Mouse (Mus musculus) forebrain, embryonic 15.5 days (tissue): ENCODE data around the gene Il22ra1. TPM values are rescaled to one million over a fixed set of nuclear protein-coding genes. Genes with fewer than 3 reads are reported as not detected.

Experiments
- ATAC-seq: fragments of 200-750 bp; cut with Nextera tagmentation; replicated peaks from 2 replicates; pipeline ENCODE4 v1.8.0; 2017; ENCODE audit warnings: mild to moderate bottlenecking, moderate TSS enrichment, moderate library complexity
- H3K27ac ChIP-seq: fragments of 300-500 bp; sonication (generic); replicated peaks from 2 replicates; pipeline ENCODE4 v1.5.1; 2015; ENCODE audit warnings: mild to moderate bottlenecking, inconsistent platforms
- H3K27me3 ChIP-seq: fragments of 300-500 bp; sonication (generic); 2 replicates; pipeline ENCODE4 v1.6.1; 2015; ENCODE audit warnings: inconsistent platforms
- H3K36me3 ChIP-seq: fragments of 300-500 bp; sonication (generic); 2 replicates; pipeline ENCODE4 v1.6.1; 2015; ENCODE audit warnings: mild to moderate bottlenecking, inconsistent platforms
- H3K4me1 ChIP-seq: fragments of 300-500 bp; sonication (generic); 2 replicates; pipeline ENCODE4 v1.6.1; 2015; ENCODE audit warnings: inconsistent platforms
- H3K4me2 ChIP-seq: fragments of 300-500 bp; sonication (generic); replicated peaks from 2 replicates; pipeline ENCODE4 v1.6.1; 2015; ENCODE audit warnings: mild to moderate bottlenecking, inconsistent platforms
- H3K4me3 ChIP-seq: fragments of 300-500 bp; sonication (generic); 2 replicates; pipeline ENCODE4 v1.5.1; 2015; ENCODE audit warnings: mild to moderate bottlenecking, inconsistent platforms
- H3K9ac ChIP-seq: fragments of 300-500 bp; sonication (generic); replicated peaks from 2 replicates; pipeline ENCODE4 v1.6.1; 2015; ENCODE audit warnings: mild to moderate bottlenecking, inconsistent platforms
- H3K9me3 ChIP-seq: fragments of 300-500 bp; sonication (generic); 2 replicates; pipeline ENCODE4 v1.6.1; 2016; ENCODE audit warnings: inconsistent platforms
- WGBS: fragments of 180-500 bp; shearing (Covaris S2); methylation state at CpG from one replicate; pipeline ENCODE4 v1.1.7; 2015; ENCODE audit warnings: mixed read lengths; 5-methylcytosine and 5-hydroxymethylcytosine counted together
- polyA plus RNA-seq: library from polyadenylated mRNA; unstranded; fragments of >200 nt; fragmentation: Nextera tagmentation; extraction: Ambion mirVana; gene quantifications from 2 replicates; pipeline ENCODE4 v1.2.1, GENCODE M21; 2015

Il22ra1 gene
- not detected in 2 replicates for polyA plus RNA-seq

GRCm38 (mm10) chr4:135727817-135728216 is at the start of gene Il22ra1:
Il22ra1 (plus strand) TSS chr4:135728172.
- Histone ChIP-seq H3K36me3 (no peaks in the 10 kb centered on the region), H3K9ac (no peak within 1 kb of the TSS), H3K4me2 (no peak within 1 kb of the TSS), H3K27ac (no peak within 1 kb of the TSS), H3K4me1 (no peaks in the 10 kb centered on the region), H3K27me3 (no peaks in the 10 kb centered on the region), H3K4me3 (no peak within 1 kb of the TSS), H3K9me3 (no peaks in the 10 kb centered on the region)
- no peak for ATAC-seq
- 64% methylated on average over 14 of the region's 14 CpGs for WGBS

- no peak overlapping the region for H3K4me3 ChIP-seq
- WGBS = 77% methylated on average over 4 of the region's 4 CpGs
- no peak overlapping the region for H3K4me2 ChIP-seq
- peaks cover 6% of the 10 kb centered on the region; the same call in 1 of the 2 replicates for H3K27me3 ChIP-seq
- no peaks in the 10 kb centered on the region for H3K9me3 ChIP-seq
- H3K9ac ChIP-seq = no peak overlapping the region
- H3K36me3 ChIP-seq = no peaks in the 10 kb centered on the region
- no peaks in the 10 kb centered on the region for H3K4me1 ChIP-seq
- H3K27ac ChIP-seq = no peak overlapping the region
- no peak for ATAC-seq
Observed at GRCm38 (mm10) chr4:135679316-135679715, 48.7 kb upstream of the Il22ra1 start.

- H3K4me3 ChIP-seq = no peak overlapping the region
- no peaks in the 10 kb centered on the region for H3K9me3 ChIP-seq
- peaks cover 29% of the 10 kb centered on the region for H3K27me3 ChIP-seq
- no peaks in the 10 kb centered on the region for H3K36me3 ChIP-seq
- H3K4me2 ChIP-seq = no peak overlapping the region
- 78% methylated on average over 5 of the region's 5 CpGs for WGBS
- H3K27ac ChIP-seq = no peak overlapping the region
- no peak overlapping the region for H3K9ac ChIP-seq
- no peak for ATAC-seq
- H3K4me1 ChIP-seq = peaks cover 13% of the 10 kb centered on the region
Observed at GRCm38 (mm10) chr4:135681789-135682188, 46.2 kb upstream of the Il22ra1 start.

- Histone ChIP-seq H3K4me1 (peaks cover 14% of the 10 kb centered on the region), H3K4me3 (no peak overlapping the region), H3K9me3 (no peaks in the 10 kb centered on the region), H3K9ac (no peak overlapping the region), H3K4me2 (no peak overlapping the region), H3K27ac (no peak overlapping the region), H3K27me3 (peaks cover 42% of the 10 kb centered on the region), H3K36me3 (no peaks in the 10 kb centered on the region)
- ATAC-seq = no peak
- 29% methylated on average over 4 of the region's 4 CpGs for WGBS
Observed at GRCm38 (mm10) chr4:135683553-135683952, 44.4 kb upstream of the Il22ra1 start.

- Histone ChIP-seq H3K4me3 (no peak overlapping the region), H3K9ac (no peak overlapping the region), H3K27me3 (peaks cover 44% of the 10 kb centered on the region), H3K36me3 (no peaks in the 10 kb centered on the region), H3K4me1 (peaks cover 14% of the 10 kb centered on the region), H3K9me3 (no peaks in the 10 kb centered on the region), H3K4me2 (no peak overlapping the region), H3K27ac (no peak overlapping the region)
- ATAC-seq = no peak
- 27% methylated on average over 3 of the region's 3 CpGs for WGBS
Observed at GRCm38 (mm10) chr4:135684731-135685130, 43.2 kb upstream of the Il22ra1 start.

GRCm38 (mm10) chr4:135685906-135686567 is 41.9 kb upstream of the Il22ra1 start, which contains the start of gene Ifnlr1:
Ifnlr1 (plus strand) TSS chr4:135686287.
- Histone ChIP-seq H3K27me3 (peaks cover 44% of the 10 kb centered on the region), H3K4me3 (peak within 1 kb of the TSS; percentile 46), H3K9me3 (no peaks in the 10 kb centered on the region), H3K9ac (peak within 1 kb of the TSS; percentile 44), H3K36me3 (no peaks in the 10 kb centered on the region), H3K4me2 (peak within 1 kb of the TSS; percentile 90), H3K27ac (no peak within 1 kb of the TSS), H3K4me1 (peaks cover 14% of the 10 kb centered on the region)
- under 1% methylated on average over 40 of the region's 41 CpGs for WGBS
- no peak for ATAC-seq

GRCm38 (mm10) chr4:135686568-135686953 is 41.4 kb upstream of the Il22ra1 start:
- Histone ChIP-seq H3K27ac (no peak overlapping the region), H3K4me2 (peak overlapping the region; percentile 90), H3K4me3 (peak overlapping the region; percentile 46), H3K9ac (peak overlapping the region; percentile 44), H3K36me3 (no peaks in the 10 kb centered on the region), H3K27me3 (peaks cover 44% of the 10 kb centered on the region), H3K4me1 (peaks cover 14% of the 10 kb centered on the region), H3K9me3 (no peaks in the 10 kb centered on the region)
- WGBS = under 1% methylated on average over 21 of the region's 21 CpGs
- ATAC-seq = no peak

- Histone ChIP-seq H3K36me3 (no peaks in the 10 kb centered on the region), H3K9ac (no peak overlapping the region), H3K4me3 (no peak overlapping the region), H3K27me3 (peaks cover 35% of the 10 kb centered on the region), H3K4me2 (no peak overlapping the region), H3K27ac (no peak overlapping the region), H3K9me3 (no peaks in the 10 kb centered on the region), H3K4me1 (peaks cover 14% of the 10 kb centered on the region)
- ATAC-seq = no peak
- 91% methylated on average over 7 of the region's 7 CpGs for WGBS
Observed at GRCm38 (mm10) chr4:135689797-135690196, 38.2 kb upstream of the Il22ra1 start.

GRCm38 (mm10) chr4:135690241-135690640 is 37.7 kb upstream of the Il22ra1 start:
- no peak overlapping the region for H3K27ac ChIP-seq
- H3K4me2 ChIP-seq = no peak overlapping the region
- no peaks in the 10 kb centered on the region for H3K36me3 ChIP-seq
- no peak for ATAC-seq
- H3K4me3 ChIP-seq = no peak overlapping the region
- 84% methylated on average over 11 of the region's 11 CpGs for WGBS
- peaks cover 14% of the 10 kb centered on the region for H3K4me1 ChIP-seq
- peaks cover 30% of the 10 kb centered on the region for H3K27me3 ChIP-seq
- H3K9me3 ChIP-seq = no peaks in the 10 kb centered on the region
- no peak overlapping the region for H3K9ac ChIP-seq

GRCm38 (mm10) chr4:135692916-135693315 is 35.1 kb upstream of the Il22ra1 start:
- no peak for ATAC-seq
- no peaks in the 10 kb centered on the region for H3K4me1 ChIP-seq
- no peak overlapping the region for H3K9ac ChIP-seq
- no peaks in the 10 kb centered on the region for H3K36me3 ChIP-seq
- H3K4me3 ChIP-seq = no peak overlapping the region
- H3K9me3 ChIP-seq = no peaks in the 10 kb centered on the region
- no peak overlapping the region for H3K4me2 ChIP-seq
- 86% methylated on average over 4 of the region's 4 CpGs for WGBS
- H3K27ac ChIP-seq = no peak overlapping the region
- peaks cover 3% of the 10 kb centered on the region; the same call in 1 of the 2 replicates for H3K27me3 ChIP-seq

- Histone ChIP-seq H3K36me3 (no peaks in the 10 kb centered on the region), H3K9ac (no peak overlapping the region), H3K4me2 (peak overlapping the region; percentile 17; the same call in 1 of the 2 replicates), H3K27ac (no peak overlapping the region), H3K4me3 (0 out of 2 replicates have a peak overlapping the region, but pooled peaks have one; percentile 11), H3K4me1 (no peaks in the 10 kb centered on the region), H3K27me3 (no peaks in the 10 kb centered on the region), H3K9me3 (no peaks in the 10 kb centered on the region)
- 77% methylated on average over 7 of the region's 7 CpGs for WGBS
- ATAC-seq = no peak
Observed at GRCm38 (mm10) chr4:135698498-135698897, 29.5 kb upstream of the Il22ra1 start.

- no peak overlapping the region for H3K27ac ChIP-seq
- no peak overlapping the region for H3K4me2 ChIP-seq
- no peaks in the 10 kb centered on the region for H3K27me3 ChIP-seq
- H3K9ac ChIP-seq = no peak overlapping the region
- H3K4me1 ChIP-seq = no peaks in the 10 kb centered on the region
- H3K9me3 ChIP-seq = no peaks in the 10 kb centered on the region
- 79% methylated on average over 13 of the region's 13 CpGs for WGBS
- no peak for ATAC-seq
- no peaks in the 10 kb centered on the region for H3K36me3 ChIP-seq
- H3K4me3 ChIP-seq = no peak overlapping the region
Observed at GRCm38 (mm10) chr4:135703497-135703896, 24.5 kb upstream of the Il22ra1 start.

- no peak overlapping the region for H3K4me3 ChIP-seq
- no peaks in the 10 kb centered on the region for H3K27me3 ChIP-seq
- no peaks in the 10 kb centered on the region for H3K36me3 ChIP-seq
- H3K4me1 ChIP-seq = no peaks in the 10 kb centered on the region
- H3K27ac ChIP-seq = no peak overlapping the region
- H3K9me3 ChIP-seq = no peaks in the 10 kb centered on the region
- WGBS = 41% methylated on average over 6 of the region's 6 CpGs
- no peak overlapping the region for H3K4me2 ChIP-seq
- no peak overlapping the region for H3K9ac ChIP-seq
- no peak for ATAC-seq
Observed at GRCm38 (mm10) chr4:135704016-135704415, 24.0 kb upstream of the Il22ra1 start.
